Mouse (Mus musculus) CD4-positive, CD25-positive, alpha-beta regulatory T cell, adult 2 months (primary cell): Measurements from ENCODE around the gene Mycn.

Experiments
- DNase-seq: peaks from one replicate; pipeline ENCODE4 v3.0.0-alpha.2; 2012; ENCODE audit warnings: low read depth, low spot score

The Mycn gene

GRCm38 (mm10) chr12:12941661-12942363, at the start of gene Mycn:
Gene Mycn (minus strand): TSS chr12:12941914.
- peak; percentile 28 for DNase-seq

GRCm38 (mm10) chr12:12987376-12987775, 45.7 kb upstream of the Mycn start:
- DNase-seq = no peak

GRCm38 (mm10) chr12:12986612-12987206, 45.0 kb upstream of the Mycn start:
- no peak for DNase-seq

DNA sequence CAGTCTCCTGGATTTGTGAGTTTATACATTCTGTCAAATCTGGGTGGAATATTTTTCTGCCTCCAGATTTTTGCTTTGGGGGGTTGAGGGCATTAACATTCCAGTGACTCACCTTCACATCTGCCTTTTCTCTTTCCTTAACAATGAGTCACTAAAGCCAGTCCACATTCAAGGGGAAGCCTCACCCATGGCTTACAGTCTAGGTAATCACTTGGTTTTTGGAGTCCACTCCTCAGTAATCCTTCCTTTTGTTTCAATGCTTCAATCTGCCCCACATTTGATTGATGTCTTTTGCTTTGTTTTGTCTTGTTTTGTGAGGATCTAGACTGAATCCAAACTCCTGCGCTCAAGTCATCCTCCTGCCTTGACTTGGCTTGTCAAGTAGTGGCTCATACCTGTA, 41.3 kb upstream of the Mycn start:
- no peak for DNase-seq

DNA sequence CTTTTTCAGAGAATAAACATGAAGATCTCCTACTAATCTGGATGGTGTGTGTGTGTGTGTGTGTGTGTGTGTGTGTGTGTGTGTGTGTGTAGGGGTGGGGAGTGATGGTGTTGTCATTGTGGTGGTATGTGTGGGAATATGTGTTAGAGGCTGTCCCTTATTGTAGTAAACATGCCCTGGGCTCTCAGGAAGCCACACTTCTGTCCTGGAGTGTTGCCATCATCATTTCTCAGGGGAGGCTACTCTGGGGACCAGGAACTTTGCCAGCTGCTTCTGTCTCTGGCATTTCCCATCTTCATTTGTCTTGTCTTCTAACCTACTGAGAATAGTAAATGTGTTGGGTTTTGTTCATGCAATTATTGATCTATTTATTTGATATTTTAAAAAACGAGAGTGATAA, 33.7 kb upstream of the Mycn start:
- no peak for DNase-seq

- no peak for DNase-seq
These were observed 31.2 kb upstream of the Mycn start for GRCm38 (mm10) chr12:12972756-12973435.

DNA sequence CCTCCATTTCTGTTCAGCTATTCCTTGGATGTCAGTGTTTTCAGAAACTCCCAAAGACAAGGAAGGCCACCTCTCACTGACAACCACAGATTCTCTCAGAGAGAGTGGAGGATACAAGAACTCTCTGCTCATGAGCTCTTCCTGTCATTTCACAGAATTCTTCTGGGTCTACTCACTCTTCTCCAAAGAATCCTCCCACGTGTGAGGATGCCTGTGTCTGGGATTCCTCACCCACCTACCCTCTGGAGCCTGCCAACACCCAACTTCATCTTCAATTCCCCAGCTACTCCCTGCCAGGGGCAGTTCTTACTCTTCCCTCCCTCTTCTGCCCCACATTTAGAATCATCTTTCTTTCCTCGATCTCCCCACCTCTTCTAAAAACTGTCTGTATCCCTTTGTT, 26.2 kb upstream of the Mycn start:
- no peak for DNase-seq

- DNase-seq = no peak
These were observed 23.1 kb upstream of the Mycn start for GRCm38 (mm10) chr12:12964856-12965255.

GRCm38 (mm10) chr12:12947606-12948005, 5.9 kb upstream of the Mycn start:
- DNase-seq = no peak

DNA sequence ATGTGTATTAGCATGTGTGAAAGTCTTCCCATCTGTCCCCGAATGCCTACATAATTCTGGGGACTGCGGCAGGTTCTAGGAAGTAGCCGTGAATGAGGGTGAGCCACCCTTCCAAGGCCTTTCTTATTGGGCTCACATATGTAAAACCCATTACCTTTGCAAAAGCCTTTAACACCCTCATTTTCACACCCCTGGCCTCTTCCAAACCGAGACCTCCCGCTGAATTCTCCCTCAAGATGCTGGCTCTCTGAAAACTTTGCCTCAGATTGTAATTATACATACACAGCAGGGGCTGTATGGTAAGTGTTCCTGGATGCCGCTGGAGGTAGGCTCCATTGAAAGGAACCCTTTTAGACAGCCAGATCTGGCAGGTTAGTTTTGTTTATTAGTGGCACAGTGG, 1.6 kb upstream of the Mycn start:
- no peak for DNase-seq

- peak; percentile 67 for DNase-seq
These were observed 793 bp upstream of the Mycn start for GRCm38 (mm10) chr12:12942364-12943050.

DNA sequence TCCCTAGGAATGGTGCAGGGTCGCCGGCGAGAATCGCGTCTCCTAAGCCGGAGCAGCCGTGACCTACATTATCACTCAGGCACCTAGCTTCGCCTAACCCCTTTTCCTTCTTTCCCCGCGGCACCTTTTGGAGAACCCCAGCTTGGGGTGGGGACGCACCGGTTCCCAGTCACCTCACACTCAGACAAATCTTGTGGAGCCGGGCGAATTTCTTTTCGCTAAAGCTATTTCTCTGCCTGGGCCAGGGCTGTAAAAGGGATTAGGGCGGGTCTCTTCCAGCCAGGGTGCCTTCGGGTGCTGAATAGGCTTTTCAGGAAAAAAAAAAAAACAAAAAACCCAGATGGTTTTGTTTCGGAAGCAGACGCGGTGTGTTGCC, 597 bp downstream of the Mycn start:
- DNase-seq = peak; percentile 4

DNA sequence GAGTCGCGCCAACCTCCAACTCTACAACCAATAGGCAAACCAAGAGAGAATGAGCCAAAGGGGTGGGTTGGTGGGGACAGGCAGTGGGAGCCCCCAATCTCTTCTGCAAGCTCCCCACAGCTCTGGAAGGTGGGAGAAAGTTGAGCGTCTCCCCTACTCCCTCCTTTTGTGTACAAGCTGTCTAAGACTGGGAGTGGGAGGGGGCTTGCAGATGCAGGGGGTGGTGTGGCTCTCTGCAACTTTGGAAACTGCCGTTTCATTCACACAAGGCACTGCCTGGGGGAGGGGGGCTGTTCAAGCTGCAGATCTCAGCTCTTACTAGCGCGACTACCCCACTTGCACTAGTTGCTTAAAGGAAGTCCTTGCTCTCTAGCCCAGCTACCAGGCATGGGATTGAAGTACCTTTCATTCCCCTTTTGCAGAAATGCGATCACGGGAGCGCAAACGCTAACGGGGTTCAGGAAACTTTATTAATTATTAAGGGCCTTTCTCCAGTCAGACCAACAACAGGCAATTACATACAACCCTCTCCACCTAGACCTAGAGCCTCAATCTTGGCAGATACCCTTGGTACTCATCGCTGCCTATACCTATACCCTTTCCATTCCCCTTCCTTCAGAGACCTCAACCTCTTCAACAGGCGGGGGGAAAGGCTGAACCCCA, 1.1 kb downstream of the Mycn start:
- peak; percentile 17 for DNase-seq

- DNase-seq = peak; percentile 14
These were observed 1.9 kb downstream of the Mycn start for GRCm38 (mm10) chr12:12939581-12940465.

GRCm38 (mm10) chr12:12938850-12939249, 2.9 kb downstream of the Mycn start:
- DNase-seq = peak; percentile 63

DNA sequence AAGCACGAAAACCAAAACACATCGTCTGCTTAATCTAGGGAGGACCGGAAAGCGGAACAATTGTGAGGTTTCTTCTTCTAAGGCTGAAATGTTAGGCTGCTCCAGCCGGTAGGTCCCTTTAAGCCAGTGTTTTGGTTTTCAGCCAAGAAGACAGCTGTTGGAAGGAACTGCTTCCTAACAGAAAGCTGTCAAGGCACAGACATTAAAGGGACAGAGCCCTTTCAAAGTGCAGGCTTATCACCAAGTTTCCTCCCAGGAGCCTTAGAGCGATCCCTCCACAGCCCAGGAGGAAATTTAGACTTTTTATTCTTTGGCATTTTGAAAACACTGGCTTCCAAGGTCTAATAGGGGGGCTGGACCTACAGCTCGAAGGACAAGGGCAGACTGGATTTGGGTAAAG, 3.4 kb downstream of the Mycn start:
- peak; percentile 12 for DNase-seq

DNA sequence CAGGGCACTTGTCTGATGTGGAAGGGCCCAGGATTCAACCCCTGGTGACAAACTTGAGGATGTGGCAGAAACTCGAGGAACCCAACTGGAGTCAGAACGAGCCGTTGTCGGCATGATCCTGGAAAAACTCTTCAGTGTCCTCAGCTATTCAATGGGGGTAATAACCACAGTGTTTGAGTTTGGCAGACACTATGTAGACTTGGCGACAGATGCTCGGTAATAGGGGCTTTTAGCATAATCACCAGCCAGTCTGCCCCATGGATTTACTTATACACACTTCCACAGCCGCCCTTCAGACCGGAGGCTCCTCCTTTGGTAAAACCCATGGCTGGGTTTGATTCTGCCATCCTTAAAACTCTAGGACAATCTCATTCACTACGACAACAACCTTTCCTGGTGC, 4.0 kb downstream of the Mycn start:
- no peak for DNase-seq

DNA sequence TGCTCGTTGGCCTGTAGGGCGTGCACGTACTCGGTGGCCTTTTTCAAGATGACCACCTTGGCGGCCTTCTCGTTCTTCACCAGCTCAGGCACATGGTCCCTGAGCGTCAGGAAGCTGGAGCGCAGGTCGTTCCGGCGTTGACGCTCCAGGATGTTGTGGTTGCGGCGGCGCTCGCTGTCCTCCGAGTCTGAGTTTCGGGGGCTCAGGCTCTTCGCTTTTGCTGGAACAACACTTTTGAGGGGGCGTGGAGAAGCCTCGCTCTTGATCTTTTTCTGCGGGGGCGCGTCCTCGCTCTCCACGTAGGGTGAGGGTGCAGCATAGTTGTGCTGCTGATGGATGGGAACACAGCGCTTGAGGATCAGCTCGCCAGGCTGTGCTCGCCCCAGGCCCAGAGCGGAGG, 4.6 kb downstream of the Mycn start:
- peak; percentile 26 for DNase-seq

DNA sequence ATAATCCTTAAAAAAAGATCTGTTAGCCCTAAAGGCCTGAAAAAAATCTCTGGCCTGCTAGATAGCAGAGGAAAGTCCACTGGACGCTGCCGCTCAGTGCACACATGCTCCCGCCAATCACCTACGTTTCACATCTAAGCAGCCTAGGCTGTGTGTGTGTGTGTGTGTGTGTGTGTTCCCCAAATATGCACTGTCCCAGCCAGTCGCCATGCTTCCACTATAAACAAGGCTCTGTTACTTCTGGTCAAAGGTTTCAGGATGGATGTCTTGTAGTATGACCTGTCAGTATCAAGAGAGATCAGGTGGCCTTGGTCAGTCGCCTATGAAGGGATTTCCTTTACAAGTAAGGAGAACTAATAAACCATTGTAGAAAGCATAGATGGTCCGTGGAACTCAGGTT, 9.5 kb downstream of the Mycn start:
- no peak for DNase-seq

DNA sequence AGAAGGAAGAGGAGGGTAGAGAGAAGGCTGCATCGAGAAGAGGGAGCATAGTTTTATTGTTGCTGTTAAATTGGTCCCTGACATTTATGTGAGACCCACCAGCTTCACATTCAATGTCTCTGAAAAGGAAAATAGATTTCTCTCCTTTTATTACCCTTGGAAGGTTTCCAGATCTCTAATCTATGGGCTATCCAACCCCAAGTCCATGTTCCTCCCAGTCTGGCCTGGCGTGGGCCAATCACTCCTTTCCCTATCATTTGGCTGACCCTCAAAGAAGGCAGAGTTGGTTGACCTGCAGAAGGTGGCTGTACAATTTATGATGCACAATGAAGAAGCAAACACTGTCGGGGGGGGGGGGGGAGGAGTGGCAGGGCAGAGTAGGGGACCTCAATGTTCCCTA, 13.5 kb downstream of the Mycn start:
- no peak for DNase-seq

DNA sequence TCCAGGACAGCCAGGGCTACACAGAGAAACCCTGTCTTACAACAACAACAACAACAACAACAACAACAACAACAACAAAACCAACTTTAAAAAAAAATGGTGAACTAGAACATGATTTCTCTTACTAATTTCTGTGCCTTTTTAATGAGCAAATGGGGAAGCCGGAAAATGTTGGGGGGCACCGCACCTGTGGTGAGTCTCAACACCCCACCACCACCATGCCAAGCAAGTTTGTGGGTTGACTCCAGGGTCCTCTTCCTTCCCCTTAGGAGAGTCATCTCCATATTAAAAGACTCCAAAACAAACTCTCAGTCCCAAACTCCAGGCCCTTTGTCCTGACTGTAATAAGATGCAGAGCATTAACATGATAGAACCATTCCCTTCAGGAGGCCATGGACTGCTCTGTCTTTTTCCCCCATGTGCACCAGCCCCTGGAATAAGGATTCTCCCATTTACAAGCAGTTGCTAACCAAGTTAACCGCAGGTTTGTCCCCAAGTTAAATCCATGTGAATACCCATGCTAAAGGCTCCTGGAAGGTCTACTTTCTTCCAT, 14.7 kb downstream of the Mycn start:
- no peak for DNase-seq
